Mouse (Mus musculus): ENCODE data around the gene Necab3. TPM values are rescaled to one million over a fixed set of nuclear protein-coding genes. Genes with fewer than 3 reads are reported as not detected.

The Necab3 gene
- total RNA-seq, 1 experiment, result 5.8 TPM

GRCm38 (mm10) chr2:154525285-154525684, 33.4 kb downstream of the Necab3 start:
- Histone ChIP-seq H3K36me3 (ENCODE audit: control insufficient read depth, insufficient read depth, low read length, poor library complexity, severe bottlenecking) (peaks cover 19% of the 10 kb centered on the region), H3K4me3 (ENCODE audit: insufficient read depth in 1 of 2, low read depth in 1 of 2, low read length in 2 of 2, poor library complexity in 1 of 2, severe bottlenecking in 1 of 2) (no peak overlapping the region), H3K4me1 (ENCODE audit: control insufficient read depth in 2 of 2, insufficient read depth in 2 of 2, low read length in 2 of 2, poor library complexity in 1 of 2) (peaks cover 0 to under 1% of the 10 kb centered on the region in 2 experiments; a peak in 1 of 4 replicates), H3K9ac (ENCODE audit: insufficient read depth, low read depth, low read length, poor library complexity, severe bottlenecking) (no peak overlapping the region), H3K27ac (ENCODE audit: insufficient read depth, low read depth, low read length, poor library complexity, severe bottlenecking) (no peak overlapping the region), H3K9me3 (ENCODE audit: control insufficient read depth, insufficient read depth, low read depth, low read length) (no peaks in the 10 kb centered on the region)
- TF ChIP-seq ZNF384 (IDR thresholded peaks at IDR 0.05; ENCODE audit: low read depth, low read length) (no peak), HCFC1 (IDR thresholded peaks at IDR 0.05; ENCODE audit: borderline replicate concordance, insufficient read depth, low read length) (no peak), ZC3H11A (IDR thresholded peaks at IDR 0.05; ENCODE audit: borderline replicate concordance, low read depth, low read length) (no peak), CHD2 (IDR thresholded peaks at IDR 0.05; ENCODE audit: low read depth, low read length) (no peak), MAFK (IDR thresholded peaks at IDR 0.05; ENCODE audit: insufficient read depth, low read depth, low read length) (no peak)
- DNase-seq (ENCODE audit: low read depth, low spot score), result no peak
- in situ Hi-C loops (cut with MboI; ENCODE audit: low sequenced_read_pairs in 2 of 2, unreplicated experiment in 2 of 2), result no loop called here

- Histone ChIP-seq H3K4me3 (ENCODE audit: insufficient read depth in 1 of 2, low read depth in 1 of 2, low read length in 2 of 2, poor library complexity in 1 of 2, severe bottlenecking in 1 of 2) (no peak overlapping the region), H3K27ac (ENCODE audit: insufficient read depth, low read depth, low read length, poor library complexity, severe bottlenecking) (no peak overlapping the region), H3K9ac (ENCODE audit: insufficient read depth, low read depth, low read length, poor library complexity, severe bottlenecking) (no peak overlapping the region), H3K36me3 (ENCODE audit: control insufficient read depth, insufficient read depth, low read length, poor library complexity, severe bottlenecking) (peaks cover 16% of the 10 kb centered on the region), H3K9me3 (ENCODE audit: control insufficient read depth, insufficient read depth, low read depth, low read length) (no peaks in the 10 kb centered on the region), H3K4me1 (ENCODE audit: control insufficient read depth in 2 of 2, insufficient read depth in 2 of 2, low read length in 2 of 2, poor library complexity in 1 of 2) (no peaks in the 10 kb centered on the region)
- DNase-seq (ENCODE audit: low read depth, low spot score), result no peak
- in situ Hi-C loops (cut with MboI; ENCODE audit: low sequenced_read_pairs in 2 of 2, unreplicated experiment in 2 of 2), result no loop called here
- TF ChIP-seq MAFK (IDR thresholded peaks at IDR 0.05; ENCODE audit: insufficient read depth, low read depth, low read length) (no peak), ZNF384 (IDR thresholded peaks at IDR 0.05; ENCODE audit: low read depth, low read length) (no peak), CHD2 (IDR thresholded peaks at IDR 0.05; ENCODE audit: low read depth, low read length) (no peak), HCFC1 (IDR thresholded peaks at IDR 0.05; ENCODE audit: borderline replicate concordance, insufficient read depth, low read length) (no peak), ZC3H11A (IDR thresholded peaks at IDR 0.05; ENCODE audit: borderline replicate concordance, low read depth, low read length) (no peak)
Measured at GRCm38 (mm10) chr2:154522334-154522733, 36.4 kb downstream of the Necab3 start.

GRCm38 (mm10) chr2:154521449-154521848, 37.2 kb downstream of the Necab3 start:
- Histone ChIP-seq H3K9ac (ENCODE audit: insufficient read depth, low read depth, low read length, poor library complexity, severe bottlenecking) (no peak overlapping the region), H3K9me3 (ENCODE audit: control insufficient read depth, insufficient read depth, low read depth, low read length) (no peaks in the 10 kb centered on the region), H3K36me3 (ENCODE audit: control insufficient read depth, insufficient read depth, low read length, poor library complexity, severe bottlenecking) (peaks cover 18% of the 10 kb centered on the region), H3K4me1 (ENCODE audit: control insufficient read depth in 2 of 2, insufficient read depth in 2 of 2, low read length in 2 of 2, poor library complexity in 1 of 2) (no peaks in the 10 kb centered on the region), H3K4me3 (ENCODE audit: insufficient read depth in 1 of 2, low read depth in 1 of 2, low read length in 2 of 2, poor library complexity in 1 of 2, severe bottlenecking in 1 of 2) (no peak overlapping the region), H3K27ac (ENCODE audit: insufficient read depth, low read depth, low read length, poor library complexity, severe bottlenecking) (no peak overlapping the region)
- DNase-seq (ENCODE audit: low read depth, low spot score), result no peak
- in situ Hi-C loops (cut with MboI; ENCODE audit: low sequenced_read_pairs in 2 of 2, unreplicated experiment in 2 of 2), result no loop called here
- TF ChIP-seq HCFC1 (IDR thresholded peaks at IDR 0.05; ENCODE audit: borderline replicate concordance, insufficient read depth, low read length) (no peak), ZC3H11A (IDR thresholded peaks at IDR 0.05; ENCODE audit: borderline replicate concordance, low read depth, low read length) (no peak), ZNF384 (IDR thresholded peaks at IDR 0.05; ENCODE audit: low read depth, low read length) (no peak), CHD2 (IDR thresholded peaks at IDR 0.05; ENCODE audit: low read depth, low read length) (no peak), MAFK (IDR thresholded peaks at IDR 0.05; ENCODE audit: insufficient read depth, low read depth, low read length) (no peak)

- in situ Hi-C loops (cut with MboI; ENCODE audit: low sequenced_read_pairs in 2 of 2, unreplicated experiment in 2 of 2), result no loop called here
- Histone ChIP-seq H3K9me3 (ENCODE audit: control insufficient read depth, insufficient read depth, low read depth, low read length) (no peaks in the 10 kb centered on the region), H3K4me3 (ENCODE audit: insufficient read depth in 1 of 2, low read depth in 1 of 2, low read length in 2 of 2, poor library complexity in 1 of 2, severe bottlenecking in 1 of 2) (no peak overlapping the region), H3K4me1 (ENCODE audit: control insufficient read depth in 2 of 2, insufficient read depth in 2 of 2, low read length in 2 of 2, poor library complexity in 1 of 2) (no peaks in the 10 kb centered on the region), H3K9ac (ENCODE audit: insufficient read depth, low read depth, low read length, poor library complexity, severe bottlenecking) (no peak overlapping the region), H3K27ac (ENCODE audit: insufficient read depth, low read depth, low read length, poor library complexity, severe bottlenecking) (no peak overlapping the region), H3K36me3 (ENCODE audit: control insufficient read depth, insufficient read depth, low read length, poor library complexity, severe bottlenecking) (peaks cover 15% of the 10 kb centered on the region)
- no peak for DNase-seq (ENCODE audit: low read depth, low spot score)
- TF ChIP-seq MAFK (IDR thresholded peaks at IDR 0.05; ENCODE audit: insufficient read depth, low read depth, low read length) (no peak), ZC3H11A (IDR thresholded peaks at IDR 0.05; ENCODE audit: borderline replicate concordance, low read depth, low read length) (no peak), CHD2 (IDR thresholded peaks at IDR 0.05; ENCODE audit: low read depth, low read length) (no peak), ZNF384 (IDR thresholded peaks at IDR 0.05; ENCODE audit: low read depth, low read length) (no peak), HCFC1 (IDR thresholded peaks at IDR 0.05; ENCODE audit: borderline replicate concordance, insufficient read depth, low read length) (no peak)
Measured at GRCm38 (mm10) chr2:154517424-154517823, 41.3 kb downstream of the Necab3 start.

GRCm38 (mm10) chr2:154516944-154517343, 41.7 kb downstream of the Necab3 start:
- no peak for DNase-seq (ENCODE audit: low read depth, low spot score)
- Histone ChIP-seq H3K36me3 (ENCODE audit: control insufficient read depth, insufficient read depth, low read length, poor library complexity, severe bottlenecking) (peaks cover 15% of the 10 kb centered on the region), H3K4me1 (ENCODE audit: control insufficient read depth in 2 of 2, insufficient read depth in 2 of 2, low read length in 2 of 2, poor library complexity in 1 of 2) (no peaks in the 10 kb centered on the region), H3K9ac (ENCODE audit: insufficient read depth, low read depth, low read length, poor library complexity, severe bottlenecking) (no peak overlapping the region), H3K4me3 (ENCODE audit: insufficient read depth in 1 of 2, low read depth in 1 of 2, low read length in 2 of 2, poor library complexity in 1 of 2, severe bottlenecking in 1 of 2) (no peak overlapping the region), H3K9me3 (ENCODE audit: control insufficient read depth, insufficient read depth, low read depth, low read length) (no peaks in the 10 kb centered on the region), H3K27ac (ENCODE audit: insufficient read depth, low read depth, low read length, poor library complexity, severe bottlenecking) (no peak overlapping the region)
- TF ChIP-seq MAFK (IDR thresholded peaks at IDR 0.05; ENCODE audit: insufficient read depth, low read depth, low read length) (no peak), CHD2 (IDR thresholded peaks at IDR 0.05; ENCODE audit: low read depth, low read length) (no peak), ZNF384 (IDR thresholded peaks at IDR 0.05; ENCODE audit: low read depth, low read length) (no peak), ZC3H11A (IDR thresholded peaks at IDR 0.05; ENCODE audit: borderline replicate concordance, low read depth, low read length) (no peak), HCFC1 (IDR thresholded peaks at IDR 0.05; ENCODE audit: borderline replicate concordance, insufficient read depth, low read length) (no peak)
- in situ Hi-C loops (cut with MboI; ENCODE audit: low sequenced_read_pairs in 2 of 2, unreplicated experiment in 2 of 2), result no loop called here
